Mouse (Mus musculus) limb, embryonic 12.5 days (tissue): ENCODE measurements around the gene Podxl2. TPM values are rescaled to one million over a fixed set of nuclear protein-coding genes. Genes with fewer than 3 reads are reported as not detected.

Experiments
- ATAC-seq: fragments of 200-750 bp; cut with Nextera tagmentation; 2 replicates; pipeline ENCODE4 v1.8.0; 2017; ENCODE audit warnings: low read depth, moderate TSS enrichment; ENCODE audit not compliant: insufficient number of reproducible peaks, insufficient read depth, low FRiP score, low TSS enrichment
- H3K27ac ChIP-seq: fragments of 300-500 bp; sonication (generic); 2 replicates; pipeline ENCODE4 v1.5.1; 2016; ENCODE audit warnings: mild to moderate bottlenecking, moderate library complexity
- H3K27me3 ChIP-seq: fragments of 300-500 bp; sonication (generic); 2 replicates; pipeline ENCODE4 v1.6.1; 2016; ENCODE audit warnings: mild to moderate bottlenecking, moderate library complexity
- H3K36me3 ChIP-seq: fragments of 300-500 bp; sonication (generic); 2 replicates; pipeline ENCODE4 v1.6.1; 2016; ENCODE audit warnings: mild to moderate bottlenecking, moderate library complexity
- H3K4me1 ChIP-seq: fragments of 300-500 bp; sonication (generic); replicated peaks from 2 replicates; pipeline ENCODE4 v1.6.1; 2016
- H3K4me2 ChIP-seq: fragments of 300-500 bp; sonication (generic); 2 replicates; pipeline ENCODE4 v1.6.1; 2016; ENCODE audit warnings: mild to moderate bottlenecking, moderate library complexity
- H3K4me3 ChIP-seq: fragments of 300-500 bp; sonication (generic); replicated peaks from 2 replicates; pipeline ENCODE4 v1.5.1; 2016; ENCODE audit warnings: mild to moderate bottlenecking
- H3K9ac ChIP-seq: fragments of 300-500 bp; sonication (generic); replicated peaks from 2 replicates; pipeline ENCODE4 v1.6.1; 2016; ENCODE audit warnings: mild to moderate bottlenecking, moderate library complexity
- H3K9me3 ChIP-seq: fragments of 300-500 bp; sonication (generic); 2 replicates; pipeline ENCODE4 v1.6.1; 2016; ENCODE audit warnings: mild to moderate bottlenecking, moderate library complexity
- WGBS: fragments of 180-500 bp; shearing (Covaris S2); methylation state at CpG from one replicate; pipeline ENCODE4 v1.1.7; 2016; 5-methylcytosine and 5-hydroxymethylcytosine counted together
- polyA plus RNA-seq: library from polyadenylated mRNA; unstranded; fragments of >200 nt; fragmentation: Nextera tagmentation; extraction: Ambion mirVana; gene quantifications from 2 replicates; pipeline ENCODE4 v1.2.1, GENCODE M21; 2016

Podxl2 gene
- polyA plus RNA-seq, 1 experiment from 2014 or later: 93.5 TPM

DNA sequence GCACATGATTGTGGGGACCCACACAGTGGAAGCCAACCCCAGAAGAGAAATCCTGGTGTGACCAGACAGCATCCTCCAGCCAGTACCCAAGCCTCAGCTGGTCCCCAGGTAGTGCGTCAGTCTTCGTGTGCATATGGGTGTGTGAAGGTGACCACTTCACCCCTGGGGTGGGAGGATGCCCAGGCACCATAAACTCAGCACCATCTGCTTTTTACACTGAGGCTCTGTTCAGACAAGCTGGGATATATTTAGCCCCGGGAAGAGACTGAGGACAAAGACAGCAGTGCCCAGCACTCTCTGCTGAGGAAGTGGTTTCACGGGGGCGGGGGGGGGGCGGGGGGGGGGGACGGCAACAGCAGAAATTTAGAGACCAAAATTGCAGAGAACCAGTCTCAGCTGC lies 63.4 kb downstream of the Podxl2 start:
- Histone ChIP-seq H3K27ac (no peak overlapping the region), H3K9ac (no peak overlapping the region), H3K27me3 (no peaks in the 10 kb centered on the region), H3K4me2 (no peak overlapping the region), H3K9me3 (no peaks in the 10 kb centered on the region), H3K36me3 (no peaks in the 10 kb centered on the region), H3K4me3 (no peak overlapping the region), H3K4me1 (peaks cover 27% of the 10 kb centered on the region)
- ATAC-seq: no peak
- 33% methylated on average over 7 of the region's 7 CpGs for WGBS

DNA sequence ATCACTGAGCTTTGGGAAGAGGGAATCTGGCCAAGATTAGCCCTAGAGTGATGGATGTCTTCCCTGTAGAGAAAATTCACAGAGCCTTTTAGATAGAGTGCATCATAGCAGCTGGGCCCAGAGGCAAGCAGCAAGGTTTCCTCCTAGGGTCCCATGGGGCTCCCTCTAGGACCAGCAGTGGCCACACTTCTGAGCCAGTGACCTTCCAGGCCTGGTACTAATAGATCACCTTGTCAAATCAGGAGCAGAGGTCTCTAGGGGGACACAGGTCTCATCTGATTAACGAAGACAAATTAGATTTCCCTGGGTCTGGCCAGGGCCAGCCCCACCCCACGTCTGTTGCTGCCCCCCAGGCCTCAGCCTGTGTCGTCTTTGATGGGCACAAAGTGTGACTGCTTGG lies 64.6 kb downstream of the Podxl2 start:
- ATAC-seq: no peak
- WGBS: 32% methylated on average over 3 of the region's 3 CpGs
- H3K36me3 ChIP-seq: no peaks in the 10 kb centered on the region
- H3K9me3 ChIP-seq: no peaks in the 10 kb centered on the region
- no peak overlapping the region for H3K9ac ChIP-seq
- H3K27ac ChIP-seq: no peak overlapping the region
- H3K4me1 ChIP-seq: peaks cover 27% of the 10 kb centered on the region
- no peaks in the 10 kb centered on the region for H3K27me3 ChIP-seq
- no peak overlapping the region for H3K4me2 ChIP-seq
- no peak overlapping the region for H3K4me3 ChIP-seq

DNA sequence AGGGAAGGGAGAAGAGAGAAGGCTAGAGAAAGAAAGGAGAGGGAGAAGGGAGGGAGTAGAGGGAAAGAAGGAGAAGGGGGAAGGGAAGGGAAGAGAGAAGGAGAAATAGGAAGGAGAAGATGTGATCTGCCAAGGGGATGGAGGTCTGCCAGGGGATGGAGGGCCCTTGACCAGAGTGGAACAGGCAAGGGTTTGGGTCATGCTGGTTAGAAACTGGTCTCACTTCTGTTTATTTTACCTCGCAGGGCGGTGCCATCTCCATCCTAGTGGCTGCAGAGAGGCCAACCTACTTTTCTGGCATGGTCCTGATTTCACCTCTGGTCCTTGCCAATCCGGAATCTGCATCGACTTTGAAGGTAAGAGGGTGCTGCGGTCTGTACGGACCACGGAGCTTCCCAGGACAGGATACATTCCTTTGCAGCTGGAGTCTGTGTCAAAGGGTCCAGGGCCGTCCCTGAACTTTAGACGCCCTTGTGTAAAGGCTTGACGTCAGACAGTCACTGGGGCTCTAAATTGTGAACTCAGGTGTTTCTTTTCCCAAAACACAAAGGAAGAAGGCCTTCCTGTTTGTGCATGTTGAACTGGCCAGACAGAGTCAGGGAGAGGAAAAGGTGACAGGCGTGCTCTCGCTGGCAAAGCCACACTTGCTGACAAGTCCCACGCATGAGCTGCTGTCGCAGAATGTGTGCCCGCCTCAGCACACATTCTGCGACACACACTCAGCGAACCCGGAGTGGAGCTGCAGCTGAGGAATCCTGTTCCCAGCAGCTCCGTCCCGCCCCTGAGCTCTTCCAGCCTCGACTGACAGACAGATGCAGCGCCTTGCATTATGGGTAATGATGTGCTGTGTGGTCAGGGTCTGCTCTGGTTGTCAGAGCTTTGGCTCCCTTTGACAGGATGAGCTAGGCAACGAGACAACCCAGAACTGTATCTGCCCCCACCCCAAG lies 65.5 kb downstream of the Podxl2 start:
- Histone ChIP-seq H3K4me2 (no peak overlapping the region), H3K9me3 (no peaks in the 10 kb centered on the region), H3K36me3 (no peaks in the 10 kb centered on the region), H3K4me1 (peaks cover 27% of the 10 kb centered on the region), H3K27me3 (no peaks in the 10 kb centered on the region), H3K9ac (no peak overlapping the region), H3K27ac (no peak overlapping the region), H3K4me3 (no peak overlapping the region)
- no peak for ATAC-seq
- 65% methylated on average over 23 of the region's 23 CpGs for WGBS

DNA sequence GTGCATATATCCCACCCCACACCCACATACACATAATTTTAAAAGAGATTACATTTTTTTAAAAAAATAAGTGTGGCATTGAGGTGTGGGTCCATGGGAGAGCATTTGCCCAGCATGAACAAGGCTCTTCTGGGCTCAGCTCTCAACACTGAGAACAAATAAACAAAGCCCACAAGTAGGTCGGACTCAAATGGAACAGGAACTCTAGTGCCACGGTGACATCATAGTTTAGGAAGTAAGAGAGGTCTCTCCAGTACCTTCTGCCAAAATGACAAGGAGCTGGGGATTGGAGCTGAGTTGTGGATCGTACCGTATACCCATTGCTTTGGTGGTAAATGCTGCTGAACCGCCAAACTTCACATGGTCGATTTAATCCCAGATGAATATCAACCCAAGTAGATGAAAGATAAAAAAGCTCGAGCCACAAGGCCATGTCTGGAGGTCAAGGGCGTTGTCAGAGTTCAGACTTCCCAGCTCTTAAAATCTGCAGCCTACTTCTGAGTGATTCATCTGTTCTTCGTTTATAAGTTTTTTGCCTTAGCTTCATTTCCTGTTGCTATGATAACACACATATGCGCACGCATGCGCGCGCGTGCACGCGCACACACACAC lies 69.8 kb downstream of the Podxl2 start:
- Histone ChIP-seq H3K4me2 (no peak overlapping the region), H3K36me3 (no peaks in the 10 kb centered on the region), H3K27me3 (no peaks in the 10 kb centered on the region), H3K4me3 (no peak overlapping the region), H3K4me1 (peaks cover 25% of the 10 kb centered on the region), H3K9ac (no peak overlapping the region), H3K9me3 (no peaks in the 10 kb centered on the region), H3K27ac (no peak overlapping the region)
- ATAC-seq: no peak
- 90% methylated on average over 17 of the region's 17 CpGs for WGBS

DNA sequence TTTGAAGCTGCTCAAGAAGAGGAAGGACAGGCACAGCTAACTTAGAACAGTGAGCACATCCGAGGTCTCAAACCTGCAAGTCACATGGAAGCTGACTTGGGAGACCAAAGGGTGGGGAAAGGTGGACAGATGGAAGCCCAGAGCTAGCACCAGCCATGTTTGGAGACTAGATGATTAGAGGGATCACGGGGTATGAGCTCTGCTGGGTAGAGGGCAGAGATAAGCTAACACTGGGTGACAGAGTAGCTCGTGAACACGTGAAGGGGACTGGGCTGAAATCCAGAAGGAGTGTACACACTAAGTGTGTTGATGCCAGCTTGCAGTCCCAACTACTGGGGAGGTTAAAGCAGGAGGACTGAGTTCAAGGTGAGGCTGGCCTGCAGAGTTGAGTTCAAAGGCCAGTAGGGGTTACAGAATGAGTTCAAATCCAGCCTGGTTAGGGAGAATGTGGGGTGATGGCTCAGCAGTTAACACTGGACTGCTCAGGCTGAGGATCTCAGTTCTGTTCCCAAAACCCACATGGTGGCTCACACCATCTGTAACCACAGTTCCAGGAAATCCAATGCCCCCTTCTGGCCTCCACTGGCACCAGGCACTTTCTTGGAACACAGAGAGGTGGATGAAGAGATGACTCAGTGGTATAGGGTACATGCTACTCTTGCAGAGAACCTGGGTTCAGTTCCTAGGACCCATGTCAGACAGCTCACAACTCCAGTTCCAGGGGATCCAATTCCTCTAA lies 70.7 kb downstream of the Podxl2 start:
- Histone ChIP-seq H3K9me3 (no peaks in the 10 kb centered on the region), H3K36me3 (no peaks in the 10 kb centered on the region), H3K4me3 (no peak overlapping the region), H3K27me3 (no peaks in the 10 kb centered on the region), H3K4me2 (no peak overlapping the region), H3K9ac (no peak overlapping the region), H3K4me1 (peaks cover 19% of the 10 kb centered on the region), H3K27ac (no peak overlapping the region)
- 90% methylated on average over 4 of the region's 4 CpGs for WGBS
- no peak for ATAC-seq

DNA sequence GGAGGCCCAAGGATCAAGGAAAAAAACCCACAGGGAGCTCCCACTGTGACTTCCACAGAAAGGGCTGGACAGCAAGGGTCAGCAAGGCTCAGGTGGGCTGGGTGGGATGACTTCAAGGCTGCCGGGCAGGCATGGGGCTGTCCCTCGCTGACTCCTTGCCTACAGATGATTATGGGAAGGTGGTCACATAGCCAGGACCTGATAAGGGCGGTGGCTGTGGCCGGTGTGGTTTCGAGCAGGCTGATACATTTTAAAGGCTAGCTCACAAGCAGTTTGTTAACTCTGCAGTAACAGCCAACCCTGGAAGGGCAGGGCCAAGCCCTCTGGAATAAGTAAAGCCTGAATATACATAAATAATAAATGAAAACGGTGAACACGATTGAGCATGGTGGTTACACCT lies 71.8 kb downstream of the Podxl2 start:
- 83% methylated on average over 7 of the region's 7 CpGs for whole genome bisulfite sequencing
- Histone ChIP-seq H3K27me3 (no peaks in the 10 kb centered on the region), H3K36me3 (no peaks in the 10 kb centered on the region), H3K9me3 (no peaks in the 10 kb centered on the region), H3K4me2 (no peak overlapping the region), H3K9ac (no peak overlapping the region), H3K27ac (no peak overlapping the region), H3K4me3 (no peak overlapping the region), H3K4me1 (peaks cover 15% of the 10 kb centered on the region)
- no peak for ATAC-seq

DNA sequence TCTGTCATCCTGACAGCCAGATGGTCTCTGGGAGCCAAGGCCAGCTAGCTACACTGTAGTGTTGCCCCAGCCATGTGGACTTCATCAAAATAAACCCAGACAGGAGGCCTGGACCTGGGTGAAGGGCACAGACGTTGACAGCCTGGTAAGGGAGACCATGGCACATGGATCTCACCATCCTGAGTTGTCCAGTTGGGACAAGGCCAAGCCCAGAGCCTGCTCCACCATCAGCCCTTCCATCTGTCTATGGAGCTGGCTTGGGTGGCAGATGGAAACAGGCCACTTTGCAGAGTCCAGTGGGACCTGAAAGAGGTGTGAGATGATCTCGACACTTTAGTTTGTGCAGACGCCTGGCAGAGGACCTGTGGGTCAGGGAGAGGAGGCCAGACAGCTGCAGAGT lies 74.1 kb downstream of the Podxl2 start:
- Histone ChIP-seq H3K9me3 (no peaks in the 10 kb centered on the region), H3K36me3 (no peaks in the 10 kb centered on the region), H3K4me3 (no peak overlapping the region), H3K4me1 (peaks cover 15% of the 10 kb centered on the region), H3K4me2 (no peak overlapping the region), H3K27ac (no peak overlapping the region), H3K27me3 (no peaks in the 10 kb centered on the region), H3K9ac (no peak overlapping the region)
- WGBS: 20% methylated on average over 3 of the region's 3 CpGs
- no peak for ATAC-seq

DNA sequence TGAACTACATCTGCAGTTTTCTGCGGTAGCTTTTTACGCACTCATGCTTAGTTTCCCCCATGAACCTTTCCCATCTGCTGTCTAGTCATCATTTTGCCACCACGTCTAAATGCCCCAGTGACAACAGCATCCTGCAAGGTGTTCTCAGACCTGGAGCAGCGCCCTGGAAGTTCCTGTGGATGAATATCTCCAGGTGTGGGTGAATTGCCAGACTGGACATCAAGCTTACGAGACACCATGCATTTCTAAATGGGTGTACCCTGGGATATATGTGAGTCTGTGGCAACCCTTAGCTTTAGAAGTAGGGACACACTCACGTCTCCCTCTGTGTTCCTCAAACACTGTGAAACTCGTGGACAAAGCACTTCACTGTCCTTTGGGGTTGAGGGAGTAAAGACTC lies 74.7 kb downstream of the Podxl2 start:
- H3K4me2 ChIP-seq: no peak overlapping the region
- no peaks in the 10 kb centered on the region for H3K27me3 ChIP-seq
- no peak overlapping the region for H3K4me3 ChIP-seq
- no peaks in the 10 kb centered on the region for H3K36me3 ChIP-seq
- H3K4me1 ChIP-seq: peaks cover 15% of the 10 kb centered on the region
- no peak for ATAC-seq
- WGBS: 81% methylated on average over 7 of the region's 7 CpGs
- H3K9me3 ChIP-seq: no peaks in the 10 kb centered on the region
- no peak overlapping the region for H3K27ac ChIP-seq
- H3K9ac ChIP-seq: no peak overlapping the region

DNA sequence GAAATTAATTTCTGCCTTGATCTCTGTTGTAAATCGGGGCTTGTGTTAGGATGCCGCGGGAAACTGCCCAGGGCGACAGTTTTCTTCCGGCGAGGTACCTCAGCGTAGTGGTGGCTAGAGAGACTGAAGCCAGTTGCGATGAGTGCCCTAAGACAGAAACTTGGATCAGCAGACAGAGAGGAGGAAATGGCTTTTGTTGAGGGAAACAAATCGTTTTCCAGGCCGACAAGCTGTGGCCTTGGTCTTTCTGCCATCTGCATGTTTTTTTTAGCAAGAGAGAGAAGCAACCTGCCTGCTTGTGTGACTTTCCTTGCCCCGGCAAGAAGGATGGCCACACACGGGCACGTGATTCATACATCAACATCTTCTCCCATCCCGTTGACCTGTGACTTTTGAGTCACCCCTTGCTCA lies 80.3 kb downstream of the Podxl2 start:
- Histone ChIP-seq H3K4me1 (peaks cover 5% of the 10 kb centered on the region), H3K9me3 (no peaks in the 10 kb centered on the region), H3K9ac (no peak overlapping the region), H3K27ac (no peak overlapping the region), H3K4me3 (no peak overlapping the region), H3K36me3 (no peaks in the 10 kb centered on the region), H3K4me2 (no peak overlapping the region), H3K27me3 (no peaks in the 10 kb centered on the region)
- no peak for ATAC-seq
- 33% methylated on average over 14 of the region's 14 CpGs for WGBS

DNA sequence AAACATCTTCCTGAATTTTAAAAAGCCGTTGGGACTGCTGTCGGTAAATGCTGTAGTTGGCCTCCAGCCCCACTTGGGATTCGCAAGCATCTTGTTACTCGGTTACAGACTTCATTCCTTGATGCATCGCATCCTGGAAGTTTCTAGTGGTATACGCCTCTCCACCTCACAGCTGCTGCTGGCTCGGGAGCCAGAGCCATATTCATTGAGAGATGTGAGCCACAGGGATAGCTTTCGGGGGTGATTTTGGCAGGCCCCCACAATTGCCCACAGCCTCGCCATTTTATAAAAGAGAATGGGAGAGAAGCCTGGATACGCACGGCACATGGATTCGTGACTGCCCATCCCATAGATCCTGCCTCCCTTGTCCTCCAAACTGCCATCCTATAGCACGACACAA lies 81.0 kb downstream of the Podxl2 start:
- H3K4me1 ChIP-seq: peaks cover 5% of the 10 kb centered on the region
- H3K9ac ChIP-seq: no peak overlapping the region
- H3K9me3 ChIP-seq: no peaks in the 10 kb centered on the region
- no peak for ATAC-seq
- H3K27ac ChIP-seq: no peak overlapping the region
- no peak overlapping the region for H3K4me2 ChIP-seq
- H3K4me3 ChIP-seq: no peak overlapping the region
- H3K27me3 ChIP-seq: no peaks in the 10 kb centered on the region
- 72% methylated on average over 13 of the region's 13 CpGs for WGBS
- no peaks in the 10 kb centered on the region for H3K36me3 ChIP-seq

DNA sequence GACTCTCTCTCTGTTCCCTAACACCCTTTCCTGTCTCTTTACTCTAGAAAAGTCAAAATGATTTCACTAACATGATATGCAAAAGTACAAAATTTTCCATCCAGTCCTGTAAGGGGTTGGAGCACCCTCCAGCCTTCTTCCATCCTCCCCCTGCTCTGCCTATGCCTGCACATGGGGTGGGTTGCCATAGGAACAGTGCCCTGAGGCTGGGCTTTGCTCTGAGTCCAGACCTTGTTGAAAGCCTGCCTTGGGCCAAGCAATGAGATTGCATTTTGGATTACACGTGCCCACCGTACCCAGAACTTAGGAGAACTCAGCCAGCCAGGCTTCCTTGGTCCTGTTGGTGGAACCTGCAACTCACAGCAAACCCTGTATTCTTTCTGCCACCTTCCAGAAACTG lies 81.6 kb downstream of the Podxl2 start:
- WGBS: 27% methylated on average over 2 of the region's 2 CpGs
- peaks cover 6% of the 10 kb centered on the region for H3K4me1 ChIP-seq

More for the DNA sequence above, 81.6 kb downstream of the Podxl2 start:
- no peak for ATAC-seq
- no peak overlapping the region for H3K4me2 ChIP-seq
- no peaks in the 10 kb centered on the region for H3K27me3 ChIP-seq
- no peaks in the 10 kb centered on the region for H3K9me3 ChIP-seq
- H3K9ac ChIP-seq: no peak overlapping the region
- no peak overlapping the region for H3K27ac ChIP-seq
- H3K36me3 ChIP-seq: no peaks in the 10 kb centered on the region
- H3K4me3 ChIP-seq: no peak overlapping the region
